Mouse (Mus musculus): Measurements from ENCODE around the gene Tradd.
"Not testable (repeated sequence)": the region's sequence is repeated elsewhere in the genome, so short reads cannot be mapped to it uniquely, and the experiment has no call there.

The Tradd gene

GRCm38 (mm10) chr8:105252680-105253537 lies 11.5 kb downstream of the Tradd start:
- DNase-seq (ENCODE audit: extremely low read depth, insufficient read length, low spot score): no peak

- no peak for DNase-seq (ENCODE audit: extremely low read depth, insufficient read length, low spot score)
These were observed 12.5 kb downstream of the Tradd start for GRCm38 (mm10) chr8:105251954-105252353.

GRCm38 (mm10) chr8:105241016-105241415 lies 23.4 kb downstream of the Tradd start:
- no peak for DNase-seq (ENCODE audit: extremely low read depth, insufficient read length, low spot score)

GRCm38 (mm10) chr8:105237442-105238142 lies 26.8 kb downstream of the Tradd start:
- no peak for DNase-seq (ENCODE audit: extremely low read depth, insufficient read length, low spot score)

- DNase-seq (ENCODE audit: extremely low read depth, insufficient read length, low spot score): no peak
These were observed 29.2 kb downstream of the Tradd start for GRCm38 (mm10) chr8:105235206-105235605.

GRCm38 (mm10) chr8:105233126-105233935 lies 31.1 kb downstream of the Tradd start:
- DNase-seq (ENCODE audit: extremely low read depth, insufficient read length, low spot score): no peak

- not testable (repeated sequence) for DNase-seq (ENCODE audit: extremely low read depth, insufficient read length, low spot score)
These were observed 32.1 kb downstream of the Tradd start for GRCm38 (mm10) chr8:105232321-105232693.

- DNase-seq (ENCODE audit: extremely low read depth, insufficient read length, low spot score): no peak
These were observed 32.7 kb downstream of the Tradd start for GRCm38 (mm10) chr8:105231503-105232320.

GRCm38 (mm10) chr8:105225917-105226316 lies 38.5 kb downstream of the Tradd start:
- no peak for DNase-seq (ENCODE audit: extremely low read depth, insufficient read length, low spot score)

- no peak for DNase-seq (ENCODE audit: extremely low read depth, insufficient read length, low spot score)
These were observed 39.2 kb downstream of the Tradd start for GRCm38 (mm10) chr8:105225272-105225593.

GRCm38 (mm10) chr8:105224413-105225271 lies 39.8 kb downstream of the Tradd start, which contains the start of gene D230025D16Rik:
D230025D16Rik (plus strand) TSS chr8:105225145.
- peak; percentile 94 for DNase-seq (ENCODE audit: extremely low read depth, insufficient read length, low spot score)

GRCm38 (mm10) chr8:105223850-105224249 lies 40.6 kb downstream of the Tradd start:
- no peak for DNase-seq (ENCODE audit: extremely low read depth, insufficient read length, low spot score)

- DNase-seq (ENCODE audit: extremely low read depth, insufficient read length, low spot score): peak; percentile 16
These were observed 46.4 kb downstream of the Tradd start for GRCm38 (mm10) chr8:105217926-105218522.

- no peak for DNase-seq (ENCODE audit: extremely low read depth, insufficient read length, low spot score)
These were observed 50.3 kb downstream of the Tradd start for GRCm38 (mm10) chr8:105214104-105214503.

- no peak for DNase-seq (ENCODE audit: extremely low read depth, insufficient read length, low spot score)
These were observed 55.0 kb downstream of the Tradd start for GRCm38 (mm10) chr8:105209153-105210110.
